Mouse (Mus musculus) gastrocnemius, adult 2 months (tissue): Measurements from ENCODE around the gene Rxra. TPM values are rescaled to one million over a fixed set of nuclear protein-coding genes. Genes with fewer than 3 reads are reported as not detected.

Experiments
- DNase-seq: peaks from one replicate; pipeline ENCODE4 v3.0.0; 2022
- H3K27ac ChIP-seq: fragments of 200-600 bp; 2 replicates; pipeline ENCODE4 v1.8.1; 2022; ENCODE audit warnings: mild to moderate bottlenecking
- H3K4me3 ChIP-seq: fragments of 200-600 bp; 2 replicates; pipeline ENCODE4 v1.8.1; 2022; ENCODE audit warnings: mild to moderate bottlenecking, moderate library complexity
- CTCF ChIP-seq: fragments of 200-600 bp; IDR thresholded peaks from 2 replicates; pipeline ENCODE4 v1.8.1; 2022; ENCODE audit warnings: antibody characterized with exemption, mild to moderate bottlenecking, moderate library complexity
- intact Hi-C: fragments of 180-260 bp; cut with DNase I; formaldehyde crosslinking; loops from one replicate; pipeline ENCODE4 v1.15.1; 2025
- total RNA-seq, 2 experiments: library from RNA; stranded (reverse); gene quantifications; 2 replicates each; pipeline ENCODE4 v1.2.3; 2021

Rxra gene
- total RNA-seq, 2 experiments from 2014 or later: 118 to 120 TPM

DNA sequence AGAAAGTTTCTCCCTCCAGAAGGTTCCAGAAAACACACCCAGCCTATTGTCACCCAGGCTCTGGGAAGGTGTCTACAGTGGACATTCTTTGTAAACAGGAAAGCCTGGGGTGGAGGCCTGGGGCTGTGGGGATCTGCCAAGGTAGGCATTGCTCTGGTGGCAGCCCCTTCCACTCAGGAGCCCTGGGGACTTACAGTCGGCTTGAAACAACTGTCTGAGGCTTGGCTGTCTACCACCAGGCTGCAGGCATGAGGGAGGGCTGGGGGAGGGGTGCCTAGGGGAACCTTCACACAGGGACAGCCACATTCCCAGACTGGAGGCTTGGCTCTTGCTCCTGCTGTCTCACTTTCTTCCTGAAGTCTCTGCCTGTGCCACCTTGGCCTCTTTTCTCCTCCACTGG is 58.1 kb downstream of the Rxra start:
- no peak for TF ChIP-seq CTCF
- peak overlapping the region; percentile 81 for H3K27ac ChIP-seq
- peak; percentile 68 for DNase-seq
- intact Hi-C loops: no loop called here
- H3K4me3 ChIP-seq: peak overlapping the region; percentile 3; the same call in 1 of the 2 replicates

DNA sequence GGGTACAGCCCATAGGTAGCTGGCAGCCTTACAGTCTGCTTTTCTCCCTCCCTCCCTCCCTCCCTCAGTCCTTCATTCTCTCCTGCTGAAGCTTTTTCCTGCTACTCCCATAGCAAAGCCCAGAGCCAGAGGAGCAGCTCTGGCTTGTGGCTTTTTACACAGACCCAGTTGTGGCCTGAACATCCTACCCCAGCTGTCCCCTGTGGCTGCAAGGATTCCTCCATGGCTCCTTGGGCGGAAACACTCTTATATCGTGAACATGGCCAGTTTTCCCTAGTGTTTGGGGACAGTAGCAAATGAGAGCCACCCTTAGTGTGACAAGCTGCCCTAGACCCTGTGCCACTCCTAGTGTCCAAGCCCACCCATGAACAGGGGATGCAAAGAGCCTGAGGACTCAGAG is 58.6 kb downstream of the Rxra start:
- no peak for DNase-seq
- intact Hi-C loops: no loop called here
- Histone ChIP-seq H3K27ac (peak overlapping the region; percentile 81), H3K4me3 (peak overlapping the region; percentile 11; the same call in 1 of the 2 replicates)
- no peak for TF ChIP-seq CTCF

GRCm38 (mm10) chr2:27736802-27737201 is 60.6 kb downstream of the Rxra start:
- H3K27ac ChIP-seq: peak overlapping the region; percentile 81
- TF ChIP-seq CTCF: no peak
- no peak overlapping the region for H3K4me3 ChIP-seq
- intact Hi-C loops: no loop called here
- no peak for DNase-seq

DNA sequence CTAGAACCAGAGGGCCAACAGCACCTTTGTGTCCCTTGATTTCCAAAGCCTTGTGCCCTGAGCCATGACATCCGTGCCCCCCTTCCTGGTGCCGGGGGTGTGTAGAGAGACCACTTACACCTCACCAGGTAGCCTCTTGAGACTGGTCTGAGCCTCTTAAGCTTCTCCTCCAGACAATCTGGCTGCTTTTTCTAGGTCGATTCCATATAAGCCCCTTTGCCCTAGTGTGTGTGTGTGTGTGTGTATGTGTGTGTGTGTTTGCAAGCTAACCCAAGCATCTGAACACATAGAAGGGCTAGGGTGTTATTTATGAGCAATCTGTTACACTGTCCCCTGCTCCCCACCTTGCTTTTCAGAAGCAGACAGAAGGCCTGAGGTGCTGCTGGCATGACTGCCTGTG is 62.2 kb downstream of the Rxra start:
- Histone ChIP-seq H3K4me3 (no peak overlapping the region), H3K27ac (peak overlapping the region; percentile 90)
- DNase-seq: no peak
- intact Hi-C loops: no loop called here
- TF ChIP-seq CTCF: no peak

DNA sequence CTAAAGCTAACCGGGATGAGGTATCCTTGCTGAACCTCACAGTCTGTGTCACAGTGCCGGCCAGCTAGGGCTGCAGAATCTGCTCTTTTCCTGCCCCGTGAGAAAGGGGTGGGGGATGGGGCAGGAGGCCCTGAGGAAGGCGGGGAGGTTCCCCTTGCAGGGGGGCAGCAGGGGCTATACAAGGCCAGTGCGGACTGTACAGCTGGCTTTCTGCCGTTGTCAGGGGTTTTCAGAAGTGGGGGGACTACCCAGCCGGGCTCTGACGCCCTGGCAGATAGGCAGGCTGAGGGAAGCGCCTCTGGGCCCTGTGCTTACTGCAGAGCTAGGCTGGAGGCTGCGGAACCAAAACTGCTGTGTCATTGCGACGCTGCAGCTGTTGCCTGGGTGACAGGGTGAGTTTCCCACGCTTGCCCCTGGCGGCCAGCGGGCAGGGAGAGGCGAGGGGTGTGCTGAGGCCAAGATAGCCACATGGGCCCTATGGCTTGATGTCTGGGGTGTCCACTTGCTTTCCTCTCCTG is 63.9 kb downstream of the Rxra start:
- H3K27ac ChIP-seq: peak overlapping the region; percentile 90
- intact Hi-C loops: loop anchor here (5.0 kb wide), 1 partner anchor 63 kb away; the partner anchor contains the start of gene Rxra
- H3K4me3 ChIP-seq: peak overlapping the region; percentile 61
- peak; percentile 93 for DNase-seq
- peak; percentile 58 for TF ChIP-seq CTCF

- intact Hi-C loops: loop anchor here (5.0 kb wide), 1 partner anchor 66 kb away; the partner anchor contains the start of gene Rxra
- Histone ChIP-seq H3K27ac (peak overlapping the region; percentile 78; the same call in 1 of the 2 replicates), H3K4me3 (no peak overlapping the region)
- TF ChIP-seq CTCF: no peak
- DNase-seq: no peak
Observed at GRCm38 (mm10) chr2:27743177-27743576, 66.9 kb downstream of the Rxra start.

DNA sequence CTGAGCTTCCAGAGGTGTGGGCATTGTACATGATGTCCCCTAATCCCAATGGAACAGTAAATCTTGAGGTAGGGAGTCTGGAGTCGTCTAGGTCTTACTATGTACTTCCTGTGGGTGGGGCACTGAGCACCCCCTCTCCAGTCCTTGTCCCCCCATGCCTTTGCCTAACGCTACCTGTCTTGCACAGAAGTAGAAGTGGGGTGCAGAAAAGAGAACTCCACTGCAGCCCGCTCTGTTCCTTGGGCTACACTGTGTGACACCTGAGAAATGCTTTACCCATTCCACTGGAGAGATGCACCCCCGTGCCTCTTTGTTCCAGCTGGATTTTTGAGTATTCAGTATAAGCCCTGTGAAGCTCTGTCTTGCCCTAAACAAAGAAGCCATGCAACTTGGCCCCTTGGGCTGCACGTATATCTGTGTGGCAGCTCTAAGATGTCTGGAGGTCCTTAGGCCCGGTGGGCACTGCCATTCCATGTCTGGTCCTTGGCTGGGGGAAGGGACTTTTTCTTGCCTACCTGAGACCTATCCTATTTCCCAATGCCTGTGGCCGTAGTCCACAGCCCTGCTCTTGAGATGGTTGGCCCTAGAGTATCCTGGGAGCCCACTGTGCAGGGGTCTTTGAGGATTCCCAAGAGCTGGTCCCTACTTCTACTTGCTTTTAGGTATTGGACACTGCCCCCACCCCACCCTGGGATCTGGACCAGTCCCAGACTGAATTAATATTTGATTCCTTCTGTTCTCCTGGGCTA is 67.8 kb downstream of the Rxra start:
- no peak for TF ChIP-seq CTCF
- intact Hi-C loops: loop anchor here (5.0 kb wide), 1 partner anchor 67 kb away; the partner anchor contains the start of gene Rxra
- DNase-seq: no peak
- Histone ChIP-seq H3K4me3 (no peak overlapping the region), H3K27ac (peak overlapping the region; percentile 78; the same call in 1 of the 2 replicates)

- peak; percentile 71 for DNase-seq
- peak overlapping the region; percentile 78 for H3K27ac ChIP-seq
- TF ChIP-seq CTCF: no peak
- intact Hi-C loops: loop anchor here (5.0 kb wide), 1 partner anchor 67 kb away; the partner anchor contains the start of gene Rxra
- H3K4me3 ChIP-seq: peak overlapping the region; percentile 45
Observed at GRCm38 (mm10) chr2:27744612-27745351, 68.5 kb downstream of the Rxra start.

DNA sequence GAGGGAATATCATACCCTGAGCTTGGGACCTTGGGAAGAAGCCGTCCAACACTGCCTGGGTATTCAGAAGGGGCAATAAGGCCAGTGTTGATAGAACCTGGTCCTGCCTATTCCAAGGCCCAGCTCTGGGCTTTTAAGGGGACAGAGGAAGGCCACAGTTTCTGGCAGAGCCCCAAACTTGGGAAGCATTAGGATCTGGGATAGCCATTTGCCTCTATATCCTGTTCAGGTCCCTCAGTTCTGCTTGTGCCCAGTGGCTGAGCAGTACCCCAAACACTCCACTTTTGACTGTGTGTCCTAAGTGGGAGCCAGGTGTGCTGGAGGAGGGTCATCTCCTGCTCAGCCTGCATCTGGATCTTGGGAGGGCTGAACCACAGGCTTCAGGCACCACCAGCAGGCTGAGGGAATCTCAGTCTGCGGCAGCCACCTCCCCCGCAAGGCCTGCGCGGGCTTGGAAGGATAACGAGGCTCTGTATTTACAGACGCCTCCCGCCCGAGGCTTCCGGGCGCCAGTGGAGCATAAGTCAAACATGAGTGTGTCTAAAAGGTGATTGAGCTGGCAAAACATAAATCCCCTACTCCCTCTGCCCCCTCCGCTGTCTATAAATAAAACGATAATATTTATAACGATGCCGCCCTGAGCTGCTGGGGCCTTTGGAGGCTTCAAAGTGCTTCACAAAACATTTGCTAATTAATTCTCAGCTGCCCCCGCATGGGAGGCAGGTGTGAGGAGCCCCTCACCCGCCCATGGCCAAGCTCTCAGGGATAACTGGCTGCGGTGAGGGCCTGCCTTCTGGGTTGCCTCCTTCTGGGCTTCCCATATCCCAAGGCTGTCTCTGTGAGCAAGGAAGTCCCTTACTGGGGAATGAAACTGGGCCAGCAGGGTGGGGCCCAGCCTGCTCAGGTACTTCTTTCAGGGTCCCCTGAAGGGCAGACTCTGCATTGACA is 69.7 kb downstream of the Rxra start:
- H3K27ac ChIP-seq: peak overlapping the region; percentile 81
- TF ChIP-seq CTCF: no peak
- DNase-seq: peak; percentile 63
- peak overlapping the region; percentile 45 for H3K4me3 ChIP-seq
- intact Hi-C loops: no loop called here

GRCm38 (mm10) chr2:27746854-27747253 is 70.6 kb downstream of the Rxra start:
- peak overlapping the region; percentile 81 for H3K27ac ChIP-seq
- intact Hi-C loops: no loop called here

DNA sequence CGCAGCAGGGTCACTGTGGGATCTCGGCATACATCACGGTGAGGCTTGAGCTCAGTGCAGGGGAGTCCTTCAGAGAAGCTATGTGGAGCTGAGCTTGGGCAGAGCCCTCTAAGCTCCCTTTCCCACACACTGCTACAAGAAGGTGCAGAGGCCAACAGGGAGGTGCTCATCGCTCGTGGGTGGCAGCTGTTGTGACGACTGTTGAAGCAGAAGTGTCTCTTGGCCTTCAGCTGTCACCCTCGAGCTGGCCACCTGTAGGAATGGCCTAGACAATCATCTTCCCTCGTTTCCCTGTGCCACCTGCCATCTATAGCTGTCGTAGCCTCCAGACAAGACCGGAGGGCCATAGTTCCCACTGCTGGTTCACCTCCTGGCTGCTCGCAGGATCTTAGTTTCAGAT is 72.7 kb downstream of the Rxra start:
- no peak for DNase-seq
- no peak for TF ChIP-seq CTCF
- intact Hi-C loops: no loop called here
- Histone ChIP-seq H3K27ac (no peak overlapping the region), H3K4me3 (no peak overlapping the region)

More at GRCm38 (mm10) chr2:27746854-27747253, 70.6 kb downstream of the Rxra start:
- no peak for TF ChIP-seq CTCF
- peak; percentile 45 for DNase-seq
- H3K4me3 ChIP-seq: no peak overlapping the region
